Mouse (Mus musculus): ENCODE data around the gene Sh3kbp1. TPM values are rescaled to one million over a fixed set of nuclear protein-coding genes. Genes with fewer than 3 reads are reported as not detected.
A peak's percentile ranks its signal among the peaks of the same experiment; 100 is the strongest.

The Sh3kbp1 gene
- polyA plus RNA-seq, 1 experiment from 2014 or later: 21.0 TPM

- Histone ChIP-seq H3K4me3 (ENCODE audit: low read depth, low read length) (no peak overlapping the region), H3K9me3 (ENCODE audit: control insufficient read depth, low read length) (no peaks in the 10 kb centered on the region), H3K9ac (ENCODE audit: low read length) (no peak overlapping the region), H3K27me3 (ENCODE audit: control insufficient read depth, insufficient read depth, low read length) (no peaks in the 10 kb centered on the region), H3K36me3 (ENCODE audit: control insufficient read depth, insufficient read depth, low read length) (no peaks in the 10 kb centered on the region), H3K27ac (replicated peaks; ENCODE audit: low read depth, low read length) (no peak overlapping the region), H3K4me1 (ENCODE audit: control insufficient read depth, insufficient read depth, low read length) (no peaks in the 10 kb centered on the region), H3K4me2 (ENCODE audit: low read depth, severe bottlenecking) (no peak overlapping the region)
- no peak for DNase-seq (ENCODE audit: low spot score)
- WGBS: 66% methylated on average over 2 of the region's 2 CpGs
- no peak for ATAC-seq (ENCODE audit: insufficient number of reproducible peaks, low FRiP score, low TSS enrichment, low read depth)
These were observed 315.5 kb downstream of the Sh3kbp1 start for GRCm38 (mm10) chrX:159942569-159942968.

DNA sequence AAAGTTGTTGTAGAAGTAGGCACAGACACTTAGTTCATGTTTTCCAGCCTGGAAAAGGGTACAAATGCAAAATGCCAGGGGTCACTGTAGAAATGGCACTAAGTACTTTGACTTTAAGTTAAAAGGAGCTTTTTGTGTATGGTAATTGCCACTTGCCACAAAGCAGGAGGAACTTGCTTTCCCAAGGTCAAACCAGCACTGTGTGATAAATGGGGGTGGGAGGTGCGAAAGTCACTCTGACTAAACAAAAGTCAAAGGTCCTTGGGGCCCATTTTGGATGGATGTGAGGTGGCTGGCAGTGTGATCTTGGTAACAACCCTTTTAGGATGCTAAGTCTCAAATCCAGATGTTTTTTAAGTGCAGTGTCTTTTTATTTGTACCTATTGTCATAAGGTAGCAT lies 316.5 kb downstream of the Sh3kbp1 start:
- no peak overlapping the region for H3K4me3 ChIP-seq (ENCODE audit: low read depth, low read length)
- H3K9ac ChIP-seq (ENCODE audit: low read length): no peak overlapping the region
- H3K36me3 ChIP-seq (ENCODE audit: control insufficient read depth, insufficient read depth, low read length): no peaks in the 10 kb centered on the region
- WGBS: 71% methylated on average over 1 of the region's 1 CpGs
- ATAC-seq (ENCODE audit: insufficient number of reproducible peaks, low FRiP score, low TSS enrichment, low read depth) (no peak), DNase-seq (ENCODE audit: low spot score) (no peak)
- H3K4me1 ChIP-seq (ENCODE audit: control insufficient read depth, insufficient read depth, low read length): no peaks in the 10 kb centered on the region
- H3K27me3 ChIP-seq (ENCODE audit: control insufficient read depth, insufficient read depth, low read length): no peaks in the 10 kb centered on the region
- no peak overlapping the region for H3K4me2 ChIP-seq (ENCODE audit: low read depth, severe bottlenecking)
- H3K27ac ChIP-seq (replicated peaks; ENCODE audit: low read depth, low read length): no peak overlapping the region
- no peaks in the 10 kb centered on the region for H3K9me3 ChIP-seq (ENCODE audit: control insufficient read depth, low read length)

- no peak for DNase-seq (ENCODE audit: low spot score)
- no peak overlapping the region for H3K27ac ChIP-seq (replicated peaks; ENCODE audit: low read depth, low read length)
These were observed 326.7 kb downstream of the Sh3kbp1 start for GRCm38 (mm10) chrX:159953546-159954429.

GRCm38 (mm10) chrX:159954430-159954779 lies 327.3 kb downstream of the Sh3kbp1 start:
- Histone ChIP-seq H3K27me3 (ENCODE audit: control insufficient read depth, insufficient read depth, low read length) (peaks cover 12% of the 10 kb centered on the region), H3K36me3 (ENCODE audit: control insufficient read depth, insufficient read depth, low read length) (no peaks in the 10 kb centered on the region), H3K27ac (replicated peaks; ENCODE audit: low read depth, low read length) (no peak overlapping the region), H3K4me2 (ENCODE audit: low read depth, severe bottlenecking) (no peak overlapping the region), H3K9ac (ENCODE audit: low read length) (no peak overlapping the region), H3K4me1 (ENCODE audit: control insufficient read depth, insufficient read depth, low read length) (no peaks in the 10 kb centered on the region), H3K9me3 (ENCODE audit: control insufficient read depth, low read length) (no peaks in the 10 kb centered on the region), H3K4me3 (ENCODE audit: low read depth, low read length) (no peak overlapping the region)
- WGBS: 82% methylated on average over 4 of the region's 4 CpGs
- ATAC-seq (ENCODE audit: insufficient number of reproducible peaks, low FRiP score, low TSS enrichment, low read depth): no peak
- no peak for DNase-seq (ENCODE audit: low spot score)

More at GRCm38 (mm10) chrX:159953546-159954429, 326.7 kb downstream of the Sh3kbp1 start:
- Histone ChIP-seq H3K4me1 (ENCODE audit: control insufficient read depth, insufficient read depth, low read length) (no peaks in the 10 kb centered on the region), H3K9me3 (ENCODE audit: control insufficient read depth, low read length) (no peaks in the 10 kb centered on the region), H3K27me3 (ENCODE audit: control insufficient read depth, insufficient read depth, low read length) (peaks cover 12% of the 10 kb centered on the region), H3K4me3 (ENCODE audit: low read depth, low read length) (no peak overlapping the region), H3K9ac (ENCODE audit: low read length) (no peak overlapping the region), H3K36me3 (ENCODE audit: control insufficient read depth, insufficient read depth, low read length) (no peaks in the 10 kb centered on the region), H3K4me2 (ENCODE audit: low read depth, severe bottlenecking) (no peak overlapping the region)
- 87% methylated on average over 7 of the region's 7 CpGs for WGBS
- no peak for ATAC-seq (ENCODE audit: insufficient number of reproducible peaks, low FRiP score, low TSS enrichment, low read depth)

GRCm38 (mm10) chrX:159955433-159955832 lies 328.4 kb downstream of the Sh3kbp1 start:
- no peak for DNase-seq (ENCODE audit: low spot score)
- Histone ChIP-seq H3K9ac (ENCODE audit: low read length) (no peak overlapping the region), H3K27me3 (ENCODE audit: control insufficient read depth, insufficient read depth, low read length) (peaks cover 12% of the 10 kb centered on the region), H3K9me3 (ENCODE audit: control insufficient read depth, low read length) (no peaks in the 10 kb centered on the region), H3K4me2 (ENCODE audit: low read depth, severe bottlenecking) (no peak overlapping the region), H3K4me3 (ENCODE audit: low read depth, low read length) (no peak overlapping the region), H3K4me1 (ENCODE audit: control insufficient read depth, insufficient read depth, low read length) (no peaks in the 10 kb centered on the region), H3K36me3 (ENCODE audit: control insufficient read depth, insufficient read depth, low read length) (no peaks in the 10 kb centered on the region), H3K27ac (replicated peaks; ENCODE audit: low read depth, low read length) (no peak overlapping the region)
- WGBS: 85% methylated on average over 6 of the region's 6 CpGs
- no peak for ATAC-seq (ENCODE audit: insufficient number of reproducible peaks, low FRiP score, low TSS enrichment, low read depth)

DNA sequence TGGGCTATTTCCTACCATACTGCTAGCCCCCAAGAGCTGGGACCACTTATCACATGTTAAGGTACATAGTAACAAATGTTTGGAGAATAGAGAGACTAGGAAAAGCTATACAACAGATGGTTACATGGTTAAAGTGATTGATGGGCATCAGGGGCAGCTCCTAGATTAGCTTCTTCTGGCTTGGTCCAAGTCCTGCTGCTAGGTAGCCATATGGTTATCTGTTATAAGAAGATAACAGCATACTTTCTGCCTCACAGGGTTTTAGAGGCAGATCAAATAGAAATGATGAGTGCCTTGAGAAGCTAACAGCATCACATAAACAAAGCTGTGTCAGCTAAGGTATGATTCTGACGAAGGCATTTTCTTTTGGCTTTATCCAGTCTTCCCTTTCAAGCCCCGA lies 334.3 kb downstream of the Sh3kbp1 start:
- no peak for ATAC-seq (ENCODE audit: insufficient number of reproducible peaks, low FRiP score, low TSS enrichment, low read depth)
- H3K27ac ChIP-seq (replicated peaks; ENCODE audit: low read depth, low read length): no peak overlapping the region
- H3K4me1 ChIP-seq (ENCODE audit: control insufficient read depth, insufficient read depth, low read length): no peaks in the 10 kb centered on the region
- DNase-seq (ENCODE audit: low spot score): no peak
- no peaks in the 10 kb centered on the region for H3K9me3 ChIP-seq (ENCODE audit: control insufficient read depth, low read length)
- no peak overlapping the region for H3K4me3 ChIP-seq (ENCODE audit: low read depth, low read length)
- peaks cover 6% of the 10 kb centered on the region; the same call in 1 of the 2 replicates for H3K27me3 ChIP-seq (ENCODE audit: control insufficient read depth, insufficient read depth, low read length)
- no peaks in the 10 kb centered on the region for H3K36me3 ChIP-seq (ENCODE audit: control insufficient read depth, insufficient read depth, low read length)
- no peak overlapping the region for H3K4me2 ChIP-seq (ENCODE audit: low read depth, severe bottlenecking)
- H3K9ac ChIP-seq (ENCODE audit: low read length): no peak overlapping the region
- WGBS: 98% methylated on average over 2 of the region's 2 CpGs

- Histone ChIP-seq H3K27ac (replicated peaks; ENCODE audit: low read depth, low read length) (no peak overlapping the region), H3K4me3 (ENCODE audit: low read depth, low read length) (no peak overlapping the region), H3K4me2 (ENCODE audit: low read depth, severe bottlenecking) (no peak overlapping the region), H3K9ac (ENCODE audit: low read length) (no peak overlapping the region), H3K27me3 (ENCODE audit: control insufficient read depth, insufficient read depth, low read length) (no peaks in the 10 kb centered on the region), H3K36me3 (ENCODE audit: control insufficient read depth, insufficient read depth, low read length) (no peaks in the 10 kb centered on the region), H3K4me1 (ENCODE audit: control insufficient read depth, insufficient read depth, low read length) (no peaks in the 10 kb centered on the region), H3K9me3 (ENCODE audit: control insufficient read depth, low read length) (no peaks in the 10 kb centered on the region)
- WGBS: 29% methylated on average over 4 of the region's 4 CpGs
- no peak for ATAC-seq (ENCODE audit: insufficient number of reproducible peaks, low FRiP score, low TSS enrichment, low read depth)
- DNase-seq (ENCODE audit: low spot score): peak; percentile 53
These were observed 336.2 kb downstream of the Sh3kbp1 start for GRCm38 (mm10) chrX:159963273-159963672.

DNA sequence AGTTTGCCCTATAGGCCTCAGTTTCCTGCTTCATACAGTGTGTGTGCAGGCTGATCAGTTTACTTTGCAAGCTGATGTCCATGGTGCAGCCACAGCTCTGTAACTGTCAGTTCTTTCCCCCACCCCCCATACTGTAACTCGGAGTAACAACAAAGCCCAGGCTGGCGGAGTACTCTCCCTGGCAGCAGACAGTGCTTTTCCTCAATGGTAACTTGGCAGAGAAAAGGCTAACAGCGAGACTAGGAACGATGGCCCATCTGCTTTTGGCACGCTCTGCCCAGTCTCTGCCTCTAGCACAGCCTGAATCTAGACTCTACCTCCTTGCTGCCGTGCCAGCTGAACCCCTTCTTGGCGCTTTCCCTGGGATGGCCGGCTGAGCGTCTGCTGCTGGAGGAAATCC lies 336.9 kb downstream of the Sh3kbp1 start:
- H3K9me3 ChIP-seq (ENCODE audit: control insufficient read depth, low read length): no peaks in the 10 kb centered on the region
- no peaks in the 10 kb centered on the region for H3K4me1 ChIP-seq (ENCODE audit: control insufficient read depth, insufficient read depth, low read length)
- H3K27me3 ChIP-seq (ENCODE audit: control insufficient read depth, insufficient read depth, low read length): no peaks in the 10 kb centered on the region
- DNase-seq (ENCODE audit: low spot score) (no peak), ATAC-seq (ENCODE audit: insufficient number of reproducible peaks, low FRiP score, low TSS enrichment, low read depth) (no peak)
- H3K4me3 ChIP-seq (ENCODE audit: low read depth, low read length): no peak overlapping the region
- H3K4me2 ChIP-seq (ENCODE audit: low read depth, severe bottlenecking): no peak overlapping the region
- WGBS: 92% methylated on average over 9 of the region's 9 CpGs
- no peak overlapping the region for H3K9ac ChIP-seq (ENCODE audit: low read length)
- H3K36me3 ChIP-seq (ENCODE audit: control insufficient read depth, insufficient read depth, low read length): no peaks in the 10 kb centered on the region
- H3K27ac ChIP-seq (replicated peaks; ENCODE audit: low read depth, low read length): no peak overlapping the region
